In the genomic region with DNA sequence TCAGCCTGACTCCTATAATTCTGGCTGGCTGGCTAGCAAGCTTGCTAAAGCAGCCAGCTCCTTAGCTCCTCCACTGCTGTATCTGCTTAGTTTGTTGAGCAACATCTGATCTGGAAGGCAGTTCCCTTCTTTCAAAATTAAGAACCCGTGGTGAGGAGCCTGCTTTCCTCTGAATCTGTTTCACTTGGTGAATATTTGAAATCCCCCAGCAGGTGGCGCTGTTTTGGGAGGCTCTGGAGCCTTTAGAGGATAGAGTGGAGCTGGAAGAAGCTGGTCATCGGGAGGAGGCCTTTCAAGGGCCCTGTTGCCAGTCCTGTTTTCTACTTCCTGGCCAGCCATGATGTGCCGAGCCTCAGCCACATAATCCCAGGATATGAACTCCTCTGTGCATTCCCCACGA, we compare ENCODE assay signal across 8 mouse cellular contexts.
A peak's percentile ranks its signal among the peaks of the same experiment; 100 is the strongest.
DNase-seq lines count a peak whose midpoint lies in the region; ATAC-seq and TF ChIP-seq lines count a peak whose summit lies in the region.

No protein-coding gene starts in this region.

- no peaks in the 10 kb centered on the region for H3K4me1 ChIP-seq in intestine, embryonic 14.5 days (replicated peaks; ENCODE audit: control insufficient read depth, insufficient read depth, low read length)
- H3K4me1 ChIP-seq in intestine, embryonic 16.5 days (ENCODE audit: control insufficient read depth, insufficient read depth, low read length) = no peaks in the 10 kb centered on the region
- peaks cover 6% of the 10 kb centered on the region for H3K4me1 ChIP-seq in testis, adult 2 months (ENCODE audit: control insufficient read depth, insufficient read depth, low read length)

- 0 out of 2 replicates have a peak, but pooled peaks have one; percentile 19 for ATAC-seq in intestine, embryonic 14.5 days (replicated peaks; ENCODE audit: low FRiP score, low TSS enrichment, low read depth)
- ATAC-seq in intestine, embryonic 16.5 days = no peak
- ATAC-seq in monocyte, adult 5-6 weeks (replicated peaks; ENCODE audit: insufficient number of reproducible peaks, low FRiP score, low TSS enrichment, poor library complexity, severe bottlenecking) = peak; percentile 30; the same call in 1 of the 2 replicates

- H3K4me2 ChIP-seq in intestine, embryonic 14.5 days (ENCODE audit: low read length) = no peak overlapping the region
- no peak overlapping the region for H3K4me2 ChIP-seq in intestine, embryonic 16.5 days (ENCODE audit: low read depth, low read length)

- intact Hi-C loops in left cerebral cortex, postnatal 25 days (cut with DNase I) = no loop called here

- 47% methylated on average over 5 of the region's 5 CpGs for WGBS in intestine, embryonic 14.5 days
- 47% methylated on average over 5 of the region's 5 CpGs for WGBS in intestine, embryonic 16.5 days

- no peaks in the 10 kb centered on the region for H3K9me3 ChIP-seq in intestine, embryonic 14.5 days (ENCODE audit: control insufficient read depth, low read length)
- 0 out of 2 replicates have a peak, but pooled peaks cover 3% of the 10 kb centered on the region for H3K9me3 ChIP-seq in intestine, embryonic 16.5 days (ENCODE audit: control insufficient read depth, low read length)

- no peaks in the 10 kb centered on the region for H3K27me3 ChIP-seq in intestine, embryonic 14.5 days (replicated peaks; ENCODE audit: control insufficient read depth, insufficient read depth, low read length)
- H3K27me3 ChIP-seq in intestine, embryonic 16.5 days (replicated peaks; ENCODE audit: control insufficient read depth, insufficient read depth, low read length) = no peaks in the 10 kb centered on the region
- no peaks in the 10 kb centered on the region for H3K27me3 ChIP-seq in testis, adult 2 months (ENCODE audit: control insufficient read depth, insufficient read depth, low read length)

- no peak for TF ChIP-seq POLR2A in testis, adult 2 months (IDR thresholded peaks at IDR 0.05; ENCODE audit: control insufficient read depth, low read depth, low read length)

- no peak overlapping the region for H3K27ac ChIP-seq in intestine, embryonic 14.5 days (ENCODE audit: low read depth)
- H3K27ac ChIP-seq in intestine, embryonic 16.5 days (ENCODE audit: low read length) = no peak overlapping the region
- no peak overlapping the region for H3K27ac ChIP-seq in testis, adult 2 months (ENCODE audit: control insufficient read depth, insufficient read depth, low read depth, low read length)

- TF ChIP-seq CTCF in testis, adult 2 months (IDR thresholded peaks at IDR 0.05; ENCODE audit: control insufficient read depth, insufficient read depth, insufficient replicate concordance, low read depth, low read length) = peak; percentile 48; the same call in 1 of the 2 replicates

- H3K36me3 ChIP-seq in intestine, embryonic 14.5 days (ENCODE audit: control insufficient read depth, insufficient read depth, low read length) = no peaks in the 10 kb centered on the region
- H3K36me3 ChIP-seq in intestine, embryonic 16.5 days (ENCODE audit: control insufficient read depth, insufficient read depth, low read length) = no peaks in the 10 kb centered on the region
- no peaks in the 10 kb centered on the region for H3K36me3 ChIP-seq in testis, adult 2 months (ENCODE audit: control insufficient read depth, insufficient read depth, low read length)

- H3K9ac ChIP-seq in intestine, embryonic 14.5 days (ENCODE audit: low read length) = no peak overlapping the region
- H3K9ac ChIP-seq in intestine, embryonic 16.5 days (ENCODE audit: low read depth, low read length) = no peak overlapping the region

- H3K4me3 ChIP-seq in intestine, embryonic 14.5 days (ENCODE audit: low read depth, low read length) = no peak overlapping the region
- no peak overlapping the region for H3K4me3 ChIP-seq in intestine, embryonic 16.5 days (ENCODE audit: low read length)
- H3K4me3 ChIP-seq in testis, adult 2 months (ENCODE audit: control insufficient read depth, low read depth, low read length) = no peak overlapping the region

- DNase-seq in intestine, embryonic 14.5 days (ENCODE audit: low spot score) = peak; percentile 85
- peak; percentile 69 for DNase-seq in cerebellum, adult 8-10 months
- DNase-seq in frontal cortex, postnatal 36 days (ENCODE audit: low spot score in 2 of 2) = peak; percentile 68 to 70
- DNase-seq in hindlimb bud, embryonic 11.5 days (ENCODE audit: extremely low spot score, low read depth, low spot score) = peak; percentile 37
- DNase-seq in left cerebral cortex, postnatal 25 days (ENCODE audit: low spot score in 2 of 2) = peak; percentile 53 to 71
